Mouse (Mus musculus) adrenal gland (tissue): ENCODE measurements around the gene Atxn3.

Experiments used
- intact Hi-C: fragments of 180-260 bp; cut with DNase I; formaldehyde crosslinking; loops from one replicate; pipeline ENCODE4 v1.15.1; 2025
- long read RNA-seq, 2 experiments: library from polyadenylated mRNA; unstranded; transcript quantifications; one replicate each; pipeline ENCODE4 v2.0.0; 2020; ENCODE audit warnings: borderline replicate concordance in 1 of 2; ENCODE audit not compliant: insufficient replicate concordance in 1 of 2

Atxn3 gene
- long read RNA-seq, experiment 1, full-length matches to known transcripts = 3 of 5 reads
- long read RNA-seq, experiment 1, partial matches to known transcripts = 0 of 5 reads
- long read RNA-seq, experiment 1, other reads (novel, unspliced or antisense) = 2 of 5 reads
- long read RNA-seq, experiment 2, full-length matches to known transcripts = 5 of 8 reads
- long read RNA-seq, experiment 2, partial matches to known transcripts = 0 of 8 reads
- long read RNA-seq, experiment 2, other reads (novel, unspliced or antisense) = 3 of 8 reads

DNA sequence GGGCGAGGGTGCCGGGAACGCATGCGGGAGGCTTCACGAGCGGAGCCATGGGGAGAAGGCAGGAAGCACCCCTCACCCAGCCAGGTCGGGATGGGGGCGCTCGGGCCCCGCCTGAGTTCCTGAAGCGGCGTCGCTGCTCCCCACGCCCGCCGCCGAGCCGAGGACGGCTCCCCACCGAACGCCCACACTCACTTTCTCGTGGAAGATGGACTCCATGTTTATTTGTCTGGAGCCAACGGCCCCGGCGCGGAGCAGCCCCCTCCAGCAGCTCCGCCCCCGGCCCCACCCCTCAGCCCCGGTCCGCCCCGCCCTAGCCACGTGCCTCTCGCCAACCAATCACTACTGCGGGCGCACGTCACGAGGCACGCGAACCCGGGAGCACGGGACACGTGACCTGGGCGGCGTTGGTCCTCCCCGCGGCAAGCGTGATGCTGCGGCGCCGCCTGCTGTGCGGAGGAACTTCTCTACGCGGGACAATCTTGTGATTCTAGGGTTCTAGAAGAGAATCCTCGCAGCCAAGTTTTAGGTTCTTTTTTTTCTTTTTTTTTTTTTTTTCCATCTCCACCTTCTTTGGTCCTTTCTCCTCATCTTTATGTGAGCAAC lies at the start of gene Atxn3:
TSS of gene Atxn3 (minus strand) at position 305 of the 603 bp plus-strand sequence.
- intact Hi-C loops = loop anchor here (5.0 to 10.0 kb wide), 2 partner anchors 143 to 836 kb away; partner anchors contain the start of gene Fbln5

DNA sequence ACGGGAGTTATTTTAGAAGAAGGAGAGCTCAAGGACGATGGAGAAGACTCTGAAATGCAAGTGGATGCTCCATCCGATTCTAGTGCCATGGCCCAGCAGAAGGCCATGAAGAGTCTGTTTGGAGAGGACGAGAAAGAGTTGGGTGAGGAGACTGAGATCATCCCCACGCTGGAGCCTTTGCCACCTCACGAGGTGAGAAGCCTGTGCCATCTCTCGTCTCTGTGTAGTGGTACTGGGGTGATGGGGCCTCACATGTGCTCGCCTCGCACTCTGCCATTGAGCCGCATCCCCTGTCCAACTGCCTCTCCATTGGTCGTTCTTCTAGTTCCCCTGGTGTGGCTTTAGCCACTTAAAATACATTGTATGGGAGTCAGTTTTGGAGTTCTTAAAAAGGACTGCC lies 42.7 kb upstream of the Atxn3 start:
- intact Hi-C loops = no loop called here

DNA sequence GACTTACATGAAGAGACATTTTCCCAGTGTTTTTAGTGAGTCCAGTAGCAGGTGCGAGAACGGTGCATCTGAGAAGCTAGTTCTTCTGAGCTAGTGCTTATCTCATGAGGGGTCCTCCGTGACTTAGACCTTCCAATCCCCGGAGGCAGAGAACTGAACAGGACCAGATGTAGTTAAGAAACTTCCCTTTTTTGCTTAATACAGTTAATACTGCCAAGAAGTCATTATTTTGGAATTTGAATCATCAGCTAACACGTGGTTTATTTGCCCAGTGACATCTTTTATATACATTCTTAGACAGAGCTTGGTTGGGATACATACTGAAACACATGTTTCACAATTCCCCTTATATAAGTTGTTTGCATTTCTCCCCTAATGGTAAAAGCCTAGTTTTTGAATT lies 40.9 kb upstream of the Atxn3 start:
- intact Hi-C loops = loop anchor here (5.0 kb wide), 1 partner anchor 383 kb away; no protein-coding TSS in a partner anchor

DNA sequence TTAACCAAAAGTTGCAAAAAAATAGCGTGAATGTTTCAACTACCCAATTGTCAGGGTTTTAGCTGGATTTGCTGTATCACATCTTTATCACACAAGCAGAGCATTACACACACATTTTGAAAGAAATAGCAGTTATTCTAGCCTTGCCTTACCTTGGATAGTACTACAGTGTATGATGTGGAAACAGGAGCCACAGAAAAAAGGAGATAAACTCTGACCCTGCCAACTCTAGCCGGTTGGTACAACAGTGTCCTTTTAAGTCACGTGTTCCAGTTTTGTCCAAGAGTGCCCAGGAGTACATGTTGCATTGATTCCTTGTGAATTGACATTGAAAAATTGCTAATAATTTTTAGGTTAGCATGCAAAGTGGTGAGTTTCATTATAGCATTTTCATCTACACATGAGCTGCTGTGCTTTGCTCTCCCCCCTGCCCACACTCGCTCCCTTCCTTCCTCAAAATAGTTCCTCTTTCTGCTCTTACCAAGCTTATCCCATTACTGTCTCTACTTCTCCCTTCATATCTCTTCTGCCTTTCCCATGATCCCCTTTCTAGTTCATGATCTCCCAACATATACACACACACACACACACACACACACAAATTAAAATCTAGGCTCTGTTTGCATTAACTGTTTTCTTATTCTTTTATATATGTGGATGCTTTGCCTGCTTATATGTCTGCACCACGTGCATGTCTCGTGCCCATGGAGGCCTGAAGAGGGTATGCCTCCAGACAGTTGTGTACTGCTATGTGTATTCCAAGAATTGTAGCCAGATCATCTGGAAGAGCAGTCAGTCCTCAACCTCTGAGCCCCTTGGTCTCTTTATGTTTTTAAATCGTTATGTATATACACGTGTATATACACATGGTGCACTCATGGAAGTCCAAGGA lies 36.8 kb upstream of the Atxn3 start:
- intact Hi-C loops = loop anchor here (5.0 kb wide), 1 partner anchor 387 kb away; no protein-coding TSS in a partner anchor

DNA sequence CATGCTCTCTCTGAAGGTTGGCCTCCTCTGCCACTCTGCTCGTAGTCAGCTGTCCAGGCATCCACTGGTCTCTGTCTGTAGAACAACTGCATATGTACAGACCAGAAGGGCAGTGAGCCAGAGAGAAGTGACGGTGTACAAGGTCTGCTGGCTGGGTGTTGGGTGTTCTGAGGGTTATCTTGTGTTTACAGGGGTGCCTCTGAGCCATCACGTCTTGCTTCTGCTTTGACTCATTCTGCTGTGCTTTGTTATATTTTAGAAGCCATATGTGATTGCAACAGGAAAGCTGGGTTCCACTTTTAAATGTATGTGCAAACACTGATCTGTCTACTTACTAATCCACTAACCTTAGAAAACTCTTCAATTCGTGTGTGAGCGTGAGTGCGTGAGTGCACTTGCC lies 29.6 kb upstream of the Atxn3 start:
- intact Hi-C loops = loop anchor here (5.0 to 10.0 kb wide), 2 partner anchors 195 to 477 kb away; partner anchors contain the start of gene Golga5

DNA sequence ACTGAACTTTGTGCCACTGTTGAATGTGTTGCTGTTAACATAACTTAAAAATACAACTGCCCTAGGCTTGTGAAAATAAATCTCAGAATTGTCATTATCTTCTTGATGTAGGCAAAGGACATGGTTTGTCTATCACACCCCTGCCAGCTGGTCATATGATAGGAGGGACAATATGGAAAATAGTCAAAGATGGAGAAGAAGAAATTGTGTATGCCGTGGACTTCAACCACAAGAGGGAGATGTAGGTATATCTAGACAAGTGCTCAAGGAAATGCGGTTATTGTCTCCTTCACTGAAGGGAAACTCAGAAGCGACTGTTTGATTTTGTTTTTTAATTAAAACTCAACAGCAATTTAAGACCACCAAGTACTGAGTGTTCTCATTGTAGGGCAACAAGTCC lies 27.1 kb upstream of the Atxn3 start:
- intact Hi-C loops = loop anchor here (5.0 to 10.0 kb wide), 2 partner anchors 197 to 480 kb away; partner anchors contain the start of gene Golga5

DNA sequence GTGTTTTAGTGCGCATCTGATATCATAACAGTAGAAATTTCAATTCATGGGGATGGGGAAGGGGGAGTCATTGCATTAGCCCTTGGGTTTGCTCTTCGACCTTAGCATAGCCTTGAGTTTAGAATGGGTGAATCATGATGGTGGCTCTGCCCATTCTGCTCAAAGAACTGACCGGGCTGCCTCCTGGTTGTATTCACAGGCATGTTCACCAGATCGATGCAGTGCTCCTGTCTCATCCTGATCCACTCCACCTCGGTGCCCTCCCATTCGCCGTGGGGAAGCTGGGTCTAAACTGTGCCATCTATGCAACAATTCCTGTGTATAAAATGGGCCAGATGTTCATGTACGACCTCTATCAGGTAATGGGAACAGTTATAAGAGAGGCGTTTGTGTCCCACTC lies 24.9 kb upstream of the Atxn3 start:
- intact Hi-C loops = loop anchor here (10.0 kb wide), 1 partner anchor 482 kb away; the partner anchor contains the start of gene Golga5

DNA sequence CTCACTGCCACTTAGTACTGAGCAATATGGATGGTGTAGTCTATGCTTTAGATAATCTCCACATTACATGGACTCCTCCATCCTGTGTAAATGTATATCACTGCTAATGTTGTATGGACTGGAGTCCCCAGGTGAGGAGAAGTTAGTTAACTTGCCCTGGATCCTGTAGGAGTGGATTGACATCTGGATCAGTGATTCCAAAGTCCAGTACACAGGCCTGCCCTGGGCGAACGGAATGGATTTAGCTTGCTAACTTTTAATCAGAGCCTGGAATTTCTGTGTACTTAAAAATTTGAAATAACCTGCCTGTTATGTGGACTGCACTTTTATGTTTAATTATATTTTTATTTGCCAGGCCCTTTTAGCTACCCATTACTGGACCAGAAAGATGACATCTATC lies 23.5 kb upstream of the Atxn3 start:
- intact Hi-C loops = loop anchor here (10.0 kb wide), 1 partner anchor 483 kb away; the partner anchor contains the start of gene Golga5

DNA sequence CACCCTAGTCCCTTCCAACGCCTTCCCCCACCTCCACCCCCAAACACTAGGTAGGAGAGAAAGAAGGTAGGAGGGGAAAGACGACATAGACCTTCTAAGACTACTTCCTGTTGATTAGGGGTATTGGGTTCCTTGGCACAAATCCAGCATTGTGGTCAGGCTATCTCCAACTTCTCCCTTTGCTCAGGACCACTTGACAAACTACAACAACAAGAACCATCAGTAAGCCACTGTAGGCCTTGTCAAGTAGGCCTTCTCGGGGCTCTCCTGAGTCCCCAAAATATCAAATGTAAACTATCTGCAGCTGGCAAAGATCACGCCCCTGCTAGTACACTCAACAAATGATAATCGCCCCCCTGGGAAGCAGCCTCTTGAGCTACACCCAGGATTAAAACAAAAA lies 22.2 kb upstream of the Atxn3 start:
- intact Hi-C loops = loop anchor here (10.0 kb wide), 1 partner anchor 485 kb away; the partner anchor contains the start of gene Golga5

DNA sequence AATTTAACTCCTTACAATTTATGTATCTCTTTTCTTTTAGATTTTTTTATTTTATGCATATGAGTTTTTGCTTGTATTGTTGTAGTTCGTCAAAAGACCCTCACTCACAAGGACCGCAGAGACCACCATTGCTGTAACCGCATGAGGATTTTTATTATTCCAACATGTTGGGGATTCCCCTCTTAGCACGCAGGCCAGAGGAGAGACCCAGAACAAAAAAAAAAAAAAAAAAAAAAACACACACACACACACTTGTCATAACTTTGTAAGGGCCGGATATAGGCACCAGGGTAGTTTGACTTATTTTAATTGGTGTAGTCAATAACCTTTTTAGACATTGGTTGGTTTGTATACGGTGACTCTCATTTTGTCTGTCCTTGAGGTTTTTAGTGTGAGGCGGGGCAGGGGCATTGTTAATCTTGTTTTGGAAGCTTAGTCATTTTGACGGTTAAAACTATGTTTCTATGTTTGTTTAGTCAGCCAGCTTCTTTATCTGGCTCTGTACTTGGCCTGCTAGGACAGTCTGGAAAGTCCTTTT lies 21.2 kb upstream of the Atxn3 start:
- intact Hi-C loops = no loop called here

DNA sequence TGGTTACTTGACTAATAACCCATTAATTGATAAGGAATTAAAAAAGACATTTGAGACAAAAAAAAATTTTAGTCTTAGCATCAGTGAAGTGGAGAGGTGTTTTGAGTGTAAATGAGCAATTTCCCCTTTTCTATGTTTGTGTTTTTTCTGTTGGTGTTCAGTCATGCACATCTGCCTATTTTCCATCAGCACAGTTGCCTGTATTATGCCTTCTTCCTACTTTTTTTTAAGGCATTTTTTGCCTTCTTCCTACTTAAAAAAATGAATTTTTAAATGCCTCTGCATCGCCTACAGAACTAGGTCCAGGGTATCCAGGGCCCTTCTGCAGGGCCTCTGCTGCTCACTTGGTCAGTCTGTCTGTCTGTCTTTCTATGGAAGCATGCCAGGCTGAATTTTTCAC lies 20.5 kb upstream of the Atxn3 start:
- intact Hi-C loops = no loop called here

DNA sequence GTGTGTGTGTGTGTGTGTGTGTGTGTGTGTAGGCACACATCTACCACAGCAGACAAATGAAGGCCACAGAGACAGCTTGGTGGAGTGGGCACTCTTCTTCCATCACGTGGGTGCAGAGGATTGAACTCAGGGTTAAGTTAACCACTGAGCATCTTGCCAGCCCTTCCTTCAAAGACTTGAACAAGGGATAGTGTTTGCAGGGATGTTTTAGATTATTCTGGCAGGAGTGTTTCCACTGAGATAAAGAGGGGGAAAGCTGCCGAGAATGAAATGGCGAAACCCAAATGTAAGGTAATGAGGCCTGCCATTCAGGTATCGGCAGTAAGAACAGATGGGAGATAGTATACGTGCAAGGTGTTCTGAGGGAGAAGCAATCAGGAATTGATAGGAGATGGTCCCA lies 20.1 kb upstream of the Atxn3 start:
- intact Hi-C loops = no loop called here

DNA sequence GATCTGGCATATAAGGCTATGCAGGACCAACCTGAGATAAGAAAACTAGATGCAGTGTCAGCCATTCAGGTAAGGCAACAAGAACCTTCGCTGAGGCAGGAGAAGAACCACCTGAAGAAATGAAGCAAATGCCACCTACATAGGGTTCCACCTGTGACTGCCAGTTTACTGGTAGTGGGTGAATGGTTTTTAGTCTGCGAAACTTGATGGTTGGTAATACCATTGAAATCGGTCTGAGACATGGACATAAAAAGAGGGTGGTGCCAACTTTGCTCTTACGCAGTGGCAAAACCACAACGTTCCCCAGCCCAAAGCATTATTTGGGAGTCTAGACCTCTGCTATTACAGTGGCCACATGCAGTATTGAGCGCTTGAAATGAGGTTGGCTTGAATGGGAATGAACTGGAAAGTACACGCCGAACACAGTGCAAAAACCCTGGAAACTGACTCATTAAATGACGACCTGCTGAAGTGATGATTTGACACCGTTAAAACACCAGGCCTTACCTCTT lies 19.4 kb upstream of the Atxn3 start:
- intact Hi-C loops = no loop called here

DNA sequence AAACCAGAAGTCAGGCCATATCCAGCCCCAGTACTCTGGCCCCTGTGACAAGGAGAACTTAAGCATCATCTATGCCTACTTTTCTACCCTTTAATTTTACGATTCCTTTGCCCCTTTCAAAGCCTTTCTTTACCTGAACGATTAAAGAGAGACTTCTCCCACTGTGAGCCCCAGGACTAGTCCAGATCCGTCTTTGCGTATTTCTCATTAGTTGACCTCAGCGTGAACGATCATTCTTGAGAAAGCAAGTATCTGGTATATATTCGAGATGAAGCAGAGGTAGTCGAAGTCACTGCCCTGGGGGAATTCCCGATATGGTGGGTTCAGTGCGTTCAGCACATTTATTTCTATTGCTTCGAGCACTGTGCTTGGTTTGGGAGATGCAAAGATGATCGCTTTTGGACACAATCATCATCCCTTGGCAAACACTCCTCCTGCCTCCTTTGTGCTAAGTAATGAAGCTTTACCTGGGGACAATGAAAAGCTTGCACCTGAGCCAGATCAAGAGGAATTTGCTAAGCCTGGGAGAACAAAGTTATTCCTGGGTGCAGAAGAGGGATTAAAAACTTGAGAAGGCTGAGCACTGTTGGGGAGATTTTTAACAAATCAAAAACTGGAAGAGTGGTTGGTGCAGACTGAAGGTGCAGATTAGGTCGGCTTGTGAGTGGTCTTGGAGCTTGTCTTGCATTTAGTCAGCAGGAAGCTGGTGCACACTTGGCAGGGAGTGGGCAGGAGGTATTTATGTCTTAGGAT lies 18.8 kb upstream of the Atxn3 start:
- intact Hi-C loops = no loop called here

DNA sequence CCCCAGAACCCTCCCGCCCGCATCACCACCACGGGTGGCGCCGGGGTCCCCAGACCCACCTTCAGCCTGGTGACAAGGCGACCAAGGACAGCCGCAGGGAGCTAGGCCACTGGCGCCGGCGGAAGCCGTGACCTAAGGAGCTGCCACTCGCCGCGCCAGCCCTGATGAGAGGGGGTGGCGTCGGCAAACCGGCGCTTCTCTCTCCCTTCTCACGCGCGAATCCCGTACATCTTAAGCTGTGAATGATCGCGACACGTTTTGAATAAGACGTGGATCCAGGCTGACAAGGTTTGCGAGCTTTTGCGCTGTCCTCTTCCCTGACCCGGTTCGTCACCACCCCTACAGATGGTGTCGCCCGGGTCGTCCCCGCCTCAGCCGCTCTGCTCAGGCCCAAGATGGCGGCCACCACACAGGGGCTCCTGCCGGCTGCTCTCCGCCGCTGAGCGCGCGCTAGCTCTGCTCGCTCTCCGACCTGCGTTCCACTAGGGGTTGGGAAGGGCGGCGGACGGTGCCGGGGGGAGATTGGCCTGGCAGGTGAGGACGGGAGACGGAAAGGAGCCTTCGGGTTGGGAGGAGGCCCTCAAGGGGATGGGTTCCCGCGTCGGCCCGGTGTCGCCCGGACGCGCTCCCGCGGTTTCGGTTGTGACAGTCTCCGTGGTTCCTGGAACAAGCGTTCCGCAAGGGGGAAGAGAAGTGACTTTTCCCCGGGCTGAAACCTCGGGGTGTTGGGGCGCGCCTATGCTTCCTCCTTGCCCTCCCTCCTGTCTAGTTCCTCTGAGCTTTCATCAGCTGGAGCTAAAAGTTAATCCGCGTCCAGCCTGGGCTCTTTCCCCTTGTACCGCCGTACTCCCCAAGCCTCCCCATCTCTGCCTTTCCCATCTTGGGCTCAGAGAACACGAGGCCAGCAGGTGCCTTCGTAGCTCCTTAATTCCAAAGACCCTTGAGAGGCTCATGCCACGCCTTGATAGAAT lies 17.8 kb upstream of the Atxn3 start, which contains the start of gene Cpsf2:
TSS of gene Cpsf2 (plus strand) at position 388 of the 971 bp plus-strand sequence.
- intact Hi-C loops = no loop called here

DNA sequence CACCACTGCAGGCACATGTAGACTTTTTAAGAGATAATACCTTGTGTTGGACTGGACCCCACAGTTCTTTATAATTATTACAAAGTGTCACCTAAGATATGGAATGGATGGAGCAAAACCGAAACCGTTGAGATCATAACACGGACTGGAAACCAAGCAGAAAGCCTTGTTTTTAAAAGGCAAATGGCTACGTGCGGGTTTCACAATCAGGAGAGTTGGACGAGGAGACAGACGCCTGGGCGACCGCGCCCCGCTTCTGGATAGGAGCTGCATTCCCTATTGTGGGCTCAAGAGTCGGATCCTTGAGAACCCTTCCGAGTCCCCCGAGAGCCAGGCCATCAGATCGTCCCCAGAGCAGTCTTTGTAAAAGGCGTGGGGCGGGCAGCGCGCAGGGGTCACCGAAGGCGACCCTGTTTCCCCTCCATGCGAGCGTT lies 17.1 kb upstream of the Atxn3 start:
- intact Hi-C loops = no loop called here

DNA sequence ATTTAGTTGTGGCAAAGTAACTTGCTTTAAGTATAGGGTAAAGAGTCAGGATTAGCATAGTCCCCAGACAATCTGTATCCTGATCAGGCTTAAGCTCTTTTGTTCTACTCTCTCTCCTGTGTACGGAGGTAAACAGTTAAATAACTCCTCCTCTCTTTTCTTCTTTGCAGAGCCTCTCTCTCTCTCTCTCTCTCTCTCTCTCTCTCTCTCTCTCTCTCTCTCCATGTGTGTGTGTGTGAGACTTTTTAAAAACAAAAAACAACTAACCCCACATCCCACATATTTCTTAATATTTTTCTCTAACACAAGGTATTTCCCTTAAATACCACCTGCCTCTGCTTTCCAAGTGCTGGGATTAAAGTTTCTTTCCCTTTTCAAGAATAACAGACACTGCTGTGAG lies 16.5 kb upstream of the Atxn3 start:
- intact Hi-C loops = no loop called here

DNA sequence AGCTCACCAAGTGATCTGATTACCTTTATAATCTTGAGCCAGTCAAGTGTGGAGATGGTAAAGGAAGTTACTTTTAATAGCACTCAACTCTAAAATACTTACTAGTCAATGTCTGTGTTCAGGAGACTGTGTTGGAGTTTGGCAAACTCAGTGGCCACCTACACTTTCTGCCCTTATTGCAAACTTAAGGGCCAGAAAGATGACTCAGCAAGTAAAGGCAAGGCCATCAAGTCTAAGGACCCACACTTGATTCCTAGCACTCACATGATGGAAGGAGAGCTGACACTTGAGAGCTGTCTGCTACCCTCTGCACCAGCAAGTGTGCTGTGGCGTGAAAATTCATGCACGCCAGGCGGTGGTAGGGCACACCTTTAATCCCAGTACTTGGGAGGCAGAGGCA lies 14.2 kb upstream of the Atxn3 start:
- intact Hi-C loops = no loop called here

DNA sequence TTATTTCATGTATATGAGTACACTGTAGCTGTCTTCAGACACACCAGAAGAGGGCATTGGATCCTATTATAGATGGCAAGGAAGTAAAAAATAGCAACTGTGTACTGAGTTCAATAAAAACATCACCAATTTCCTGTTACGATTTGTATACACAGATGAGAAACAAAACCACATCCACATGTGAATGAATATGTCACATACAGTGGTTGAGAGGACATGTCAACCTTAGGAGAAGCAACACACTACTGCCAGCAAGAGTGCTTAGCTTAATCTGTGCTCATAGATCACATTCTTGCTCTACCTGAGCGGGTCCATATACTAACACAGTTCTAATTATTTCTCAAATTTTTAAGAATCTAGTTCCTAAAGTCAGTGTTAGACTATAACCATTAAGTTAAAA lies 13.3 kb upstream of the Atxn3 start:
- intact Hi-C loops = no loop called here
